Mouse (Mus musculus): ENCODE results near the gene Ldah.
"Not testable (repeated sequence)": the region's sequence is repeated elsewhere in the genome, so short reads cannot be mapped to it uniquely, and the experiment has no call there.

Ldah gene

GRCm38 (mm10) chr12:8207978-8208403 lies at the start of gene Ldah:
Gene Ldah, plus strand, starts transcription at chr12:8208107.
- DNase-seq (ENCODE audit: low read depth, low spot score): peak; percentile 78

- no peak for DNase-seq (ENCODE audit: low read depth, low spot score)
Measured at GRCm38 (mm10) chr12:8167743-8168142, 40.2 kb upstream of the Ldah start.

GRCm38 (mm10) chr12:8180921-8181320 lies 27.0 kb upstream of the Ldah start:
- DNase-seq (ENCODE audit: low read depth, low spot score): no peak

- DNase-seq (ENCODE audit: low read depth, low spot score): no peak
Measured at GRCm38 (mm10) chr12:8181744-8182143, 26.2 kb upstream of the Ldah start.

- no peak for DNase-seq (ENCODE audit: low read depth, low spot score)
Measured at GRCm38 (mm10) chr12:8184518-8184917, 23.4 kb upstream of the Ldah start.

- DNase-seq (ENCODE audit: low read depth, low spot score): no peak
Measured at GRCm38 (mm10) chr12:8188161-8188560, 19.7 kb upstream of the Ldah start.

GRCm38 (mm10) chr12:8188796-8189535 lies 18.9 kb upstream of the Ldah start:
- DNase-seq (ENCODE audit: low read depth, low spot score): not testable (repeated sequence)

- DNase-seq (ENCODE audit: low read depth, low spot score): no peak
Measured at GRCm38 (mm10) chr12:8189722-8190121, 18.2 kb upstream of the Ldah start.

GRCm38 (mm10) chr12:8205721-8206120 lies 2.2 kb upstream of the Ldah start:
- DNase-seq (ENCODE audit: low read depth, low spot score): no peak

GRCm38 (mm10) chr12:8207578-8207977 lies 329 bp upstream of the Ldah start:
- no peak for DNase-seq (ENCODE audit: low read depth, low spot score)

GRCm38 (mm10) chr12:8216392-8217280 lies 8.7 kb downstream of the Ldah start:
- no peak for DNase-seq (ENCODE audit: low read depth, low spot score)

- no peak for DNase-seq (ENCODE audit: low read depth, low spot score)
Measured at GRCm38 (mm10) chr12:8223036-8223435, 15.1 kb downstream of the Ldah start.

- DNase-seq (ENCODE audit: low read depth, low spot score): no peak
Measured at GRCm38 (mm10) chr12:8231101-8231500, 23.2 kb downstream of the Ldah start.

- no peak for DNase-seq (ENCODE audit: low read depth, low spot score)
Measured at GRCm38 (mm10) chr12:8232679-8233078, 24.8 kb downstream of the Ldah start.

GRCm38 (mm10) chr12:8242181-8242580 lies 34.3 kb downstream of the Ldah start:
- DNase-seq (ENCODE audit: low read depth, low spot score): no peak

GRCm38 (mm10) chr12:8244746-8245145 lies 36.8 kb downstream of the Ldah start:
- no peak for DNase-seq (ENCODE audit: low read depth, low spot score)

- DNase-seq (ENCODE audit: low read depth, low spot score): no peak
Measured at GRCm38 (mm10) chr12:8260297-8260696, 52.4 kb downstream of the Ldah start.

- no peak for DNase-seq (ENCODE audit: low read depth, low spot score)
Measured at GRCm38 (mm10) chr12:8266311-8266710, 58.4 kb downstream of the Ldah start.

- no peak for DNase-seq (ENCODE audit: low read depth, low spot score)
Measured at GRCm38 (mm10) chr12:8269627-8270026, 61.7 kb downstream of the Ldah start.

GRCm38 (mm10) chr12:8271405-8271804 lies 63.5 kb downstream of the Ldah start:
- DNase-seq (ENCODE audit: low read depth, low spot score): no peak

GRCm38 (mm10) chr12:8273471-8274171 lies 65.7 kb downstream of the Ldah start:
- DNase-seq (ENCODE audit: low read depth, low spot score): no peak

GRCm38 (mm10) chr12:8275424-8275823 lies 67.5 kb downstream of the Ldah start:
- no peak for DNase-seq (ENCODE audit: low read depth, low spot score)

Data from brain, embryonic 18.5 days (tissue).